Mouse (Mus musculus) MEL (cell line): ENCODE measurements at regions not wholly inside any gene's neighbourhood (a gene's known extent, or its start where the extent isn't known, plus 50 kb on each side); places are given as distances from the start of the nearest gene placed in this dataset.

Experiments
- DNase-seq: peaks from one replicate; pipeline ENCODE4 v3.0.0; 2011; ENCODE audit warnings: low read depth, low spot score
- H3K27ac ChIP-seq: 2 replicates; pipeline ENCODE4 v1.5.1; 2012; ENCODE audit warnings: low read depth, mild to moderate bottlenecking, control low read depth, low read length, moderate library complexity; ENCODE audit not compliant: control insufficient read depth
- H3K27me3 ChIP-seq, 2 experiments: fragments of 150-350 bp in 1 of 2; sonication (generic) in 1 of 2; 2 replicates each; pipeline ENCODE4 v1.6.1; 2012; ENCODE audit warnings: low read length in 2 of 2, mild to moderate bottlenecking in 2 of 2, improper control_type of control experiment in 1 of 2, moderate library complexity in 1 of 2; ENCODE audit not compliant: insufficient read depth in 2 of 2, control insufficient read depth in 1 of 2
- H3K36me3 ChIP-seq, 2 experiments: 2 replicates each; pipeline ENCODE4 v1.6.1; 2012 to 2014; ENCODE audit warnings: low read length in 2 of 2, improper control_type of control experiment in 1 of 2, inconsistent platforms in 1 of 2, mild to moderate bottlenecking in 1 of 2; ENCODE audit not compliant: insufficient read depth in 2 of 2, control insufficient read depth in 1 of 2
- H3K4me1 ChIP-seq, 2 experiments: fragments of 150-350 bp in 1 of 2; sonication (generic) in 1 of 2; 2 replicates each; pipeline ENCODE4 v1.6.1; 2012; ENCODE audit warnings: low read length in 2 of 2, improper control_type of control experiment in 1 of 2, mild to moderate bottlenecking in 1 of 2; ENCODE audit not compliant: insufficient read depth in 2 of 2, control insufficient read depth in 1 of 2
- H3K4me3 ChIP-seq, 2 experiments: fragments of 150-350 bp in 1 of 2; sonication (generic) in 1 of 2; 2 replicates each; pipeline ENCODE4 v1.5.1; 2012; ENCODE audit warnings: low read depth in 2 of 2, low read length in 2 of 2, mild to moderate bottlenecking in 2 of 2, moderate library complexity in 2 of 2, control low read depth in 1 of 2, improper control_type of control experiment in 1 of 2; ENCODE audit not compliant: control insufficient read depth in 1 of 2, insufficient read depth in 1 of 2
- H3K79me2 ChIP-seq: 2 replicates; pipeline ENCODE4 v1.6.1; 2012; ENCODE audit warnings: mild to moderate bottlenecking, low read length, moderate library complexity; ENCODE audit not compliant: control insufficient read depth, poor library complexity, insufficient read depth
- H3K9ac ChIP-seq: 2 replicates; pipeline ENCODE4 v1.6.1; 2012; ENCODE audit warnings: low read depth, mild to moderate bottlenecking, control low read depth, low read length, moderate library complexity; ENCODE audit not compliant: control insufficient read depth, poor library complexity, severe bottlenecking
- H3K9me3 ChIP-seq: fragments of 150-350 bp; sonication (generic); replicated peaks from 2 replicates; pipeline ENCODE4 v1.6.1; 2012; ENCODE audit warnings: mild to moderate bottlenecking, low read length, improper control_type of control experiment, moderate library complexity; ENCODE audit not compliant: insufficient read depth
- EP300 ChIP-seq, 2 experiments: IDR thresholded peaks; 2 replicates each; pipeline ENCODE4 v1.6.1; 2011; ENCODE audit warnings: improper control_type of control experiment in 2 of 2, low read length in 2 of 2, low read depth in 1 of 2, mild to moderate bottlenecking in 1 of 2
- ETS1 ChIP-seq: IDR thresholded peaks from 2 replicates; pipeline ENCODE4 v1.6.1; 2012; ENCODE audit warnings: low read depth, mild to moderate bottlenecking, inconsistent platforms, low read length, improper control_type of control experiment, moderate library complexity
- GATA1 ChIP-seq: IDR thresholded peaks from 2 replicates; pipeline ENCODE4 v1.6.1; 2011; ENCODE audit warnings: low read depth, low read length, improper control_type of control experiment
- JUND ChIP-seq: IDR thresholded peaks from 2 replicates; pipeline ENCODE4 v1.6.1; 2011; ENCODE audit warnings: low read depth, mild to moderate bottlenecking, improper control_type of control experiment, low read length
- MEF2A ChIP-seq: IDR thresholded peaks from 2 replicates; pipeline ENCODE4 v1.6.1; 2014; ENCODE audit warnings: low read depth, mild to moderate bottlenecking, inconsistent platforms, low read length, improper control_type of control experiment; ENCODE audit not compliant: poor library complexity, insufficient replicate concordance, severe bottlenecking; ENCODE audit errors: extremely low read depth
- POLR2AphosphoS2 ChIP-seq: IDR thresholded peaks from 2 replicates; pipeline ENCODE4 v1.6.1; 2011; ENCODE audit warnings: low read length, improper control_type of control experiment
- RCOR1 ChIP-seq: IDR thresholded peaks from 2 replicates; pipeline ENCODE4 v1.6.1; 2012; ENCODE audit warnings: low read depth, mild to moderate bottlenecking, inconsistent platforms, low read length, improper control_type of control experiment
- TAL1 ChIP-seq: IDR thresholded peaks from 2 replicates; pipeline ENCODE4 v1.6.1; 2012; ENCODE audit warnings: mild to moderate bottlenecking, inconsistent platforms, low read length, moderate library complexity, mixed read lengths
- TCF12 ChIP-seq: IDR thresholded peaks from 2 replicates; pipeline ENCODE4 v1.6.1; 2014; ENCODE audit warnings: low read depth, mild to moderate bottlenecking, inconsistent platforms, low read length, improper control_type of control experiment, moderate library complexity
- UBTF ChIP-seq: IDR thresholded peaks from 2 replicates; pipeline ENCODE4 v1.6.1; 2012; ENCODE audit warnings: low read depth, mild to moderate bottlenecking, inconsistent platforms, low read length, improper control_type of control experiment, moderate library complexity, borderline replicate concordance; ENCODE audit not compliant: insufficient read depth
- ZMIZ1 ChIP-seq: IDR thresholded peaks from 2 replicates; pipeline ENCODE4 v1.6.1; 2012; ENCODE audit warnings: low read depth, mild to moderate bottlenecking, inconsistent platforms, low read length, improper control_type of control experiment, moderate library complexity

DNA sequence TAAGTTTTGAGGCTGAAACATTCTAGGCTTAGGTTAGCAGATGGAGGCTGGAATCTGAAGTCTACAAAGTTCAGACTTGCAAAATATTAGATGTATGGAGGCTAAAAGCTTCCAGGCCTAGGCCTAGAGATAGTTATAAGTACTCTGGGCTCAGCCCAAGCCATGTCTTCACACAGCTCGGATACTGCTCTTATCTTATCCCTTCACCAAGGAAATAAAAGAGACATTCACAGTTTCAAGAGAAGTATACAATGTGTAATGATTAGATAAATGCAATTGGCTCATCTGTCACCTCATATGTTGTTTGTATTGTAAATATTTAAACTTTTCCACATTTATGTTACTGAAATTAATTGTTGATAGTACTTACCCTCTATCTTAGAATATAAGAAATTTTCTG, 114.9 kb upstream of the Klhl4 start:
- H3K79me2 ChIP-seq = no peaks in the 10 kb centered on the region
- H3K9me3 ChIP-seq = no peaks in the 10 kb centered on the region
- peaks cover 0 to 7% of the 10 kb centered on the region in 2 experiments; a peak in 2 of 4 replicates for H3K36me3 ChIP-seq
- no peaks in the 10 kb centered on the region for H3K27me3 ChIP-seq
- H3K4me1 ChIP-seq = peaks cover 0 to 4% of the 10 kb centered on the region in 2 experiments; a peak in 3 of 4 replicates
- DNase-seq = peak; percentile 76
- peak overlapping the region; percentile 40 for H3K27ac ChIP-seq
- TF ChIP-seq TCF12 (peak; percentile 92), MEF2A (no peak), JUND (no peak), TAL1 (peak; percentile 37; the same call in 1 of the 2 replicates), GATA1 (peak; percentile 97), UBTF (no peak), EP300 (IDR thresholded peaks at IDR 0.05; ENCODE audit: low read depth in 1 of 2, low read length in 2 of 2) (peak; percentile 91 to 97), POLR2AphosphoS2 (no peak), ZMIZ1 (no peak), ETS1 (peak; percentile 64), RCOR1 (peak; percentile 45; the same call in 1 of the 2 replicates)
- no peak overlapping the region for H3K9ac ChIP-seq
- H3K4me3 ChIP-seq = no peak overlapping the region
